ENCODE assay signal across 13 mouse cellular contexts in the genomic region with DNA sequence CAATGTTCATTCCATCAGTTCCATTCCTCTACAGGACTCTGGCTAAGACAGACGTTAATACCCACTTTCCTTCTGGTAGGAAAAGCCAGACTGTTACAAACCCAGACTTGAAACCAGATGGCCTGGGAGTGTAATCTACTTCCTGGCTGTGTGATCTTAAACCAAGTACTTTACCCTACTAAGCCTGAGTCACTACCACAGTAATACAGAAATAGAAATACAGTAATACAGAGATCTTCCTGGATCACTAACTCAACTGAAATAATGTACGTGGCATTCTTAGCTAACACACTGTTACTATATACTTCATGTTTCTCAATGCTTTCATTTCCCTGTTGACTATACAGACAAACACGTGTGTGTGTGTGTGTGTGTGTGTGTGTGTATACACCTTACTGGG.
DNase-seq lines count a peak whose midpoint lies in the region; ATAC-seq and TF ChIP-seq lines count a peak whose summit lies in the region.
"Had no signal": no experiment of that assay in that cellular context is flagged by ENCODE, and none has a peak within 500 bp of the region (broad histone marks: within the 10 kb centered on the region; RNA-seq: fewer than 3 reads in every experiment).

No protein-coding gene starts in this region.

- no peaks in the 10 kb centered on the region for H3K27me3 ChIP-seq in midbrain, embryonic 11.5 days (ENCODE audit: control insufficient read depth, insufficient read depth, low read length)
- H3K27me3 ChIP-seq in midbrain, postnatal 0 days (ENCODE audit: insufficient read depth, low read length), result no peaks in the 10 kb centered on the region
- H3K27me3 ChIP-seq: hindbrain, embryonic 12.5 days; lung, embryonic 15.5 days had no signal

- 67% methylated on average over 3 of the region's 3 CpGs for WGBS in midbrain, embryonic 11.5 days
- WGBS in midbrain, postnatal 0 days, result 70% methylated on average over 3 of the region's 3 CpGs
- 2% methylated on average over 3 of the region's 3 CpGs for WGBS in macrophage (ENCODE audit: missing documents)

- no peak overlapping the region for H3K27ac ChIP-seq in midbrain, embryonic 11.5 days (ENCODE audit: low read depth, low read length)
- no peak overlapping the region for H3K27ac ChIP-seq in midbrain, postnatal 0 days (ENCODE audit: low read depth, low read length)
- H3K27ac ChIP-seq in macrophage, result peak overlapping the region; percentile 64
- H3K27ac ChIP-seq: hindbrain, embryonic 12.5 days; kidney, postnatal 0 days; lung, embryonic 15.5 days had no signal

- intact Hi-C loops in heart, postnatal 25 days (cut with DNase I), result no loop called here

- TF ChIP-seq CTCF in midbrain, postnatal 0 days (IDR thresholded peaks at IDR 0.05), result no peak

- H3K36me3 ChIP-seq in midbrain, embryonic 11.5 days (ENCODE audit: control insufficient read depth, insufficient read depth, low read length), result no peaks in the 10 kb centered on the region
- H3K36me3 ChIP-seq in midbrain, postnatal 0 days (ENCODE audit: insufficient read depth, low read length), result no peaks in the 10 kb centered on the region
- no peaks in the 10 kb centered on the region for H3K36me3 ChIP-seq in macrophage (ENCODE audit: inconsistent target)
- H3K36me3 ChIP-seq: hindbrain, embryonic 12.5 days; lung, embryonic 15.5 days had no signal

- no peak overlapping the region for H3K4me3 ChIP-seq in midbrain, embryonic 11.5 days (ENCODE audit: low read depth, low read length)
- no peak overlapping the region for H3K4me3 ChIP-seq in midbrain, postnatal 0 days (ENCODE audit: low read depth, low read length)
- no peak overlapping the region for H3K4me3 ChIP-seq in macrophage (ENCODE audit: inconsistent target)
- H3K4me3 ChIP-seq: hindbrain, embryonic 12.5 days; lung, embryonic 15.5 days had no signal

- no peaks in the 10 kb centered on the region for H3K9me3 ChIP-seq in midbrain, embryonic 11.5 days (ENCODE audit: control insufficient read depth, low read length)
- no peaks in the 10 kb centered on the region for H3K9me3 ChIP-seq in midbrain, postnatal 0 days (ENCODE audit: low read length)
- H3K9me3 ChIP-seq: hindbrain, embryonic 12.5 days; lung, embryonic 15.5 days had no signal

- H3K4me1 ChIP-seq in midbrain, embryonic 11.5 days (ENCODE audit: control insufficient read depth, insufficient read depth, low read length), result no peaks in the 10 kb centered on the region
- H3K4me1 ChIP-seq in midbrain, postnatal 0 days (ENCODE audit: insufficient read depth, low read length), result no peaks in the 10 kb centered on the region
- H3K4me1 ChIP-seq: lung, embryonic 15.5 days had no signal

- no peak overlapping the region for H3K4me2 ChIP-seq in midbrain, embryonic 11.5 days
- no peak overlapping the region for H3K4me2 ChIP-seq in midbrain, postnatal 0 days (ENCODE audit: low read depth, low read length, poor library complexity, severe bottlenecking)
- H3K4me2 ChIP-seq: hindbrain, embryonic 12.5 days; lung, embryonic 15.5 days had no signal

- ATAC-seq in midbrain, embryonic 11.5 days (ENCODE audit: low FRiP score), result no peak
- ATAC-seq in midbrain, postnatal 0 days (ENCODE audit: low FRiP score), result no peak
- ATAC-seq in common myeloid progenitor, adult 5-6 weeks (replicated peaks; ENCODE audit: low read depth, poor library complexity, severe bottlenecking), result peak; percentile 83

- H3K9ac ChIP-seq in midbrain, embryonic 11.5 days (ENCODE audit: low read length), result no peak overlapping the region
- H3K9ac ChIP-seq in midbrain, postnatal 0 days (replicated peaks; ENCODE audit: low read length, poor library complexity, severe bottlenecking), result no peak overlapping the region
- H3K9ac ChIP-seq: hindbrain, embryonic 12.5 days; lung, embryonic 15.5 days had no signal

- DNase-seq in midbrain, embryonic 11.5 days (ENCODE audit: low spot score, missing footprints), result peak; percentile 67
- no peak for DNase-seq in midbrain, postnatal 0 days (ENCODE audit: low spot score)
- DNase-seq in heart, postnatal 25 days (ENCODE audit: low spot score), result no peak
- no peak for DNase-seq in adrenal gland, postnatal 4 days (ENCODE audit: low spot score in 2 of 2)
- DNase-seq in kidney, postnatal 10 days, result no peak
- DNase-seq: adrenal gland, adult 8-10 months; cerebellum, adult 8-10 months; thymus, postnatal 36 days had no signal

- no peaks in the 10 kb centered on the region for H3K79me2 ChIP-seq in macrophage (ENCODE audit: inconsistent target)
